Mouse (Mus musculus): ENCODE data around the gene Nr0b2. TPM values are rescaled to one million over a fixed set of nuclear protein-coding genes. Genes with fewer than 3 reads are reported as not detected.

The Nr0b2 gene
- polyA plus RNA-seq, 1 experiment from 2014 or later = 10.4 TPM

DNA sequence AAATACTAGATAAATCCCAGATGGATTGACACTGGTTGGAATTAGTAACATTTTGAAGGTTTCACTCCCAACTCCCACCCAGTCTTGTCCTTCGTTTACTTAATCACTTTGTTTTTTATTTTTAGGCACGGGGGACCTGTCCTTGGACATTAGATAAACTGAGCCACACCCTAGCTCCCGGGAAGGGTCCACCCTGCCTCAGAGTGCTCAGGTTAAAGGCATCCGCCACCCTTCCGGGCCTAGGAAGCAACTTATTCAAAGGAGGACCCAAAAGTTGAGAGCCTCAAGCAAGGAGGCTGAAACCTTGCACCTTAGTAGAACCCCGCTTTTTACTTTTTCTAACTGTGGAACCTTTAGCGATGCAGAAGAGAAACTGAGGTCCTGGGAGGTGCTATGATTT is 45.9 kb downstream of the Nr0b2 start:
- Histone ChIP-seq H3K27ac (peak overlapping the region; percentile 90), H3K36me3 (no peaks in the 10 kb centered on the region), H3K4me2 (peak overlapping the region; percentile 78), H3K9me3 (no peaks in the 10 kb centered on the region), H3K9ac (no peak overlapping the region; the same call in 1 of the 2 replicates), H3K4me3 (replicated peaks) (peak overlapping the region; percentile 54), H3K27me3 (replicated peaks) (peaks cover 15% of the 10 kb centered on the region), H3K4me1 (peaks cover 15% of the 10 kb centered on the region)
- 17% methylated on average over 7 of the region's 7 CpGs for WGBS
- ATAC-seq (ENCODE audit: insufficient read depth, low FRiP score, low read depth) = no peak

DNA sequence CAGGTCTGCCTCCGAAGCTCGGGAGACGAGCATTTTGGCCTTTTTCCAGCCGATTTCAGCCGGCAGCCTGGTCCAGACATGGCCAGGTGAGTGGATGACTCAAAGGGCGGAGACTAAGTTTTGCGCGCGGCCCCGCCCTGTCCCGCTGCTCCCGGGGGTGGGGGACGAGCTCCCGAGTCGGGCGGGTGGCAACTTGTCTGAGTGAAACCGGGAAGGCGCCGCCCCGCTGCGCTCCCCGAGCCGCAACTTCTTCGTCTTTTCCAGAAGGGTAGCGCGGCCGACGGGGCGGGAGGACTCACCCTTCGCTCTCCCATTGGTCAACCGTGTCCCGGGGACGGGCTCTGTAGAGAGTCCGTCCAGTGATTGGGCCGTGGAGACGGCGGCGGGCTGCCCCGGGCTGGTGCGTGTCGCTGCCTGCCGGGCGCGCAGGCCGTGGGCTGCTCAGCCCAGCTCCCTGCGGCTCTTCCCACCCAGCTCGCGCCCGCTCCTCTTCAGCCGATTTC is 46.4 kb downstream of the Nr0b2 start:
- Histone ChIP-seq H3K27ac (peak overlapping the region; percentile 90), H3K9ac (peak overlapping the region; percentile 44; the same call in 1 of the 2 replicates), H3K36me3 (no peaks in the 10 kb centered on the region), H3K4me3 (replicated peaks) (peak overlapping the region; percentile 54), H3K4me2 (peak overlapping the region; percentile 78), H3K4me1 (peaks cover 15% of the 10 kb centered on the region), H3K27me3 (replicated peaks) (peaks cover 15% of the 10 kb centered on the region), H3K9me3 (no peaks in the 10 kb centered on the region)
- WGBS = under 1% methylated on average over 50 of the region's 50 CpGs
- peak; percentile 93 for ATAC-seq (ENCODE audit: insufficient read depth, low FRiP score, low read depth)

DNA sequence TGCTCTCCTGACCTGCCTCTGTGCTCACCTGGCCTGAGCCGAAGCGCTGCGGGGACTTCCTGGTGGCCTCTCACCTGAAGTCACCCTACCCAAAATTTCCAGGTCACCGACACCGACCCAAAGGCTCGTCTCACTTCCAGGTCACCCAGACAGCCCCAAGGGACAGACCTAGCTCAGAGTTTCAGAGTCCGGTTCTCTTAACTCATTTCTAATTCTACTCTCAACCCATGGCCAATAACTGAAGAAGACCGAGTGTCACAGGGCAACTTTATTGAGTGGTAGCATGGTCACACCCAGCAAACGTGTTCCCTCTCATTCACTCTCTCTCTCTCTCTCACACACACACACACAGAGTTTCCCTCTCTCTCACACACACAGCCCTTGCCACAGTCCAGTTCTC is 47.1 kb downstream of the Nr0b2 start:
- Histone ChIP-seq H3K36me3 (no peaks in the 10 kb centered on the region), H3K27me3 (replicated peaks) (peaks cover 15% of the 10 kb centered on the region), H3K4me2 (peak overlapping the region; percentile 78), H3K9me3 (no peaks in the 10 kb centered on the region), H3K9ac (peak overlapping the region; percentile 44; the same call in 1 of the 2 replicates), H3K4me3 (replicated peaks) (peak overlapping the region; percentile 54), H3K4me1 (peaks cover 15% of the 10 kb centered on the region), H3K27ac (peak overlapping the region; percentile 87)
- WGBS = 14% methylated on average over 9 of the region's 9 CpGs
- ATAC-seq (ENCODE audit: insufficient read depth, low FRiP score, low read depth) = no peak

DNA sequence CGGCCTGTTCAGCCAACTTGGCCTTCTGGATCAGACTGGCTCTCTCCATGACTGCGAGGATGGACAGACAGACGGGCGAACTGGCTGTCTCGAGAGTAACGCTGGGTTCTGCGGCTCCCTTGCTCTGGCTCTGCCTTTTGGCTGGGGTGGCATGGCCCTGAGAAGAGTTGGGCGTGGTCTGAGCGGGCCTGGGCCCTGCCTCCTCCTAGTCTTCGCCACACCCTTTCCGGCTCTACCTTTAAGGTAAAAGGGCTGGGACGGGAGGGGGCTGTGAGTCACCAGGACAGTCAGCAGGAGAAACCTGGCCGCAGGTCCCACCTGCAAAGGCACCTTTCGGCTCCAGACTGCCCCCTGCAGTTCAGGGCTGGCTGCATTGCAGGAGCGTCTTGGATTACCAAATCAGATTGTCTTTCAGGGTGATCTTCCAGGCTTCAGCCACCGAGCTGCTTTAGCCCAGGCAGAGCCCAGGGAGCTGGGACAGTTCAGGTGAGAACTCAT is 48.6 kb downstream of the Nr0b2 start, which contains the start of gene Sfn:
Gene Sfn (minus strand): TSS at position 448 of the 498 bp plus-strand sequence.
- no peaks in the 10 kb centered on the region for H3K36me3 ChIP-seq
- peaks cover 23% of the 10 kb centered on the region for H3K4me1 ChIP-seq
- H3K9ac ChIP-seq = 0 out of 2 replicates have a peak within 1 kb of the TSS, but pooled peaks have one; percentile 22
- H3K4me3 ChIP-seq (replicated peaks) = peak within 1 kb of the TSS; percentile 38
- 3% methylated on average over 16 of the region's 16 CpGs for WGBS
- H3K4me2 ChIP-seq = peak within 1 kb of the TSS; percentile 44
- H3K27me3 ChIP-seq (replicated peaks) = peaks cover 15% of the 10 kb centered on the region
- no peaks in the 10 kb centered on the region for H3K9me3 ChIP-seq
- ATAC-seq (ENCODE audit: insufficient read depth, low FRiP score, low read depth) = peak; percentile 67
- peak within 1 kb of the TSS; percentile 81 for H3K27ac ChIP-seq

DNA sequence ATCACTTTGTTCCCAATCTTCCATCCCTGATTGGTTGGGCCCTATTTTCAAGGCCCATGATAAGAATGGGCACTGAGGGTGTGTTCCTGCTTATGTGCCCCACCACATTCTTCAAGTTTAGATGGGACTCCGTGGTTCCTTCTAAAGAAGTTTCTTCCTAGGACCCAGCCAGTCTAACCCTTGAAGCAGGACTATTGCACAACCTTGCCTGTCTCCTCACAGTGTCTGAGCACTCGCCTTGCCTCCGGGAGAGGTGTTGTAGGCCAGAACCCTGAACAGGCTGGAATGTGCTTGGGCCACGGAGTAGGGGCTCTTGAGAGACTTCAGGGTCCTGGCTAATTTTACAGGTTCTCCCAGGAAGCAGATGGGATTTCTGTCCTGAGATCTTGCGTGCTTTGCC is 49.9 kb downstream of the Nr0b2 start:
- H3K4me3 ChIP-seq (replicated peaks) = no peak overlapping the region
- peaks cover 15% of the 10 kb centered on the region for H3K27me3 ChIP-seq (replicated peaks)
- H3K36me3 ChIP-seq = no peaks in the 10 kb centered on the region
- no peak overlapping the region for H3K4me2 ChIP-seq
- no peak for ATAC-seq (ENCODE audit: insufficient read depth, low FRiP score, low read depth)
- peaks cover 27% of the 10 kb centered on the region for H3K4me1 ChIP-seq
- H3K27ac ChIP-seq = peak overlapping the region; percentile 81
- WGBS = 82% methylated on average over 5 of the region's 5 CpGs
- H3K9ac ChIP-seq = no peak overlapping the region
- no peaks in the 10 kb centered on the region for H3K9me3 ChIP-seq

DNA sequence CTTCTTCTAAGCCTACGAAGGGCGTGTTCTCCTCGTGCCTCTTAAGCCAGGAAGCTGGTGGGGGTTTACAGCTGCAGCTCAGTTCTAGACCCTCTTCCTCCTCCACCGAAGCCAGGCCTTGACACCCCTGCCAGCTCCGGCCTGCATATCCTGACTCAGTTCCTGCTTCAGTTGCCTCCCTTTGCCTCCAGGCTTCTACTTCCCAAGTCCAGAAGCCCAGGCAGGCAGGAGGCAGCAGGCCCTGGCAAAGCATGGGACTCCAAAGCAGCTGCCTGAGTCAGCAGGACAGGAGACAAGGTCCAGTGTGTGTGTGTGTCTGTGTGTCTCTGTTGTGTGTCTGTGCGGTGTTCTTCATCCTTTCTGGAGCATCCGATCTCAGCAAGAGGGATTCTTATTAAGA is 51.0 kb downstream of the Nr0b2 start:
- Histone ChIP-seq H3K36me3 (peaks cover 6% of the 10 kb centered on the region; the same call in 1 of the 2 replicates), H3K4me1 (peaks cover 21% of the 10 kb centered on the region), H3K4me3 (replicated peaks) (no peak overlapping the region), H3K9me3 (no peaks in the 10 kb centered on the region), H3K9ac (no peak overlapping the region), H3K27ac (peak overlapping the region; percentile 61; the same call in 1 of the 2 replicates), H3K27me3 (replicated peaks) (peaks cover 15% of the 10 kb centered on the region), H3K4me2 (no peak overlapping the region)
- no peak for ATAC-seq (ENCODE audit: insufficient read depth, low FRiP score, low read depth)
- WGBS = 81% methylated on average over 7 of the region's 7 CpGs

DNA sequence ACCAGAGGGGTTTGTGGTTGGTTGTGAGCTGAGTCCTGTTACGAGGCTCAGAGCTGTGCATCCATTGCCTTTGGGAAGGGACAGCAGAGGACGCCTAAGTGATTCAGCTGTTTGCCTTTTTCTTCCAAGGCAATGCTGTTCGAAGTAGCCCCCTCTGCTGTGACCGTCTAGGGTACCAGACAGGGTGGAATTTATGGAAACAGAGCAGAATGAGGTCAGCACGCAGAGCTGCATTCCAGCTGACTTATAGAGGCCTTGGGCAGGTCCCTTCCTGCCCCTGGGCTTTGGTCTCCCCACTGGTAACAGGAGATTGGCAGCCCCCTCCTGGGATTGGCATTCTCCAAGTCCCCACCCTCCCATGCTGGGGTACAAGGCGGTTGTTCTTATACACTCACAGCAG is 51.7 kb downstream of the Nr0b2 start:
- H3K27ac ChIP-seq = peak overlapping the region; percentile 85

DNA sequence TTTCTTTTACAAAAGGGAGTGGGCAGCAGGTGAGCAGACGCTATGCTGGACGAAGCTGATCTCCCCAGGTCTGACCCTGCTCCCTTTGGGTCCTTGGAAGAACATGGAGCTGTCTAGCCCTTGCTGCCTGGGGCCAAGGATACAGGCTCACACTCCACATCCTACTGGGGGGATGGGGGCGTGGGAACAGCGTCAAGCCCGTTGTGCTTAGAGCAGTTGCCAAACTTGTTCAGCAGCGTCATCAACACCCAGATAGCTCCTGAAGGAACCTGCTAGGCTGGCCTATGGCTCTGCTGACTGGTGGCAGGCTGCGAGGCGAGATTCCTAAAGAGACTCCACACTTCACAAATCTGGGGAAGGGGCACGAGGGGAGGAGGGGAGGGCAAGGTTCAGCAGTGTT is 52.2 kb downstream of the Nr0b2 start:
- Histone ChIP-seq H3K27ac (peak overlapping the region; percentile 85), H3K27me3 (replicated peaks) (peaks cover 10% of the 10 kb centered on the region), H3K4me1 (peaks cover 18% of the 10 kb centered on the region), H3K9ac (no peak overlapping the region), H3K4me3 (replicated peaks) (no peak overlapping the region), H3K4me2 (peak overlapping the region; percentile 10; the same call in 1 of the 2 replicates), H3K9me3 (no peaks in the 10 kb centered on the region), H3K36me3 (peaks cover 6% of the 10 kb centered on the region; the same call in 1 of the 2 replicates)
- 56% methylated on average over 9 of the region's 9 CpGs for WGBS
- peak; percentile 56 for ATAC-seq (ENCODE audit: insufficient read depth, low FRiP score, low read depth)

More for the DNA sequence above, 51.7 kb downstream of the Nr0b2 start:
- peaks cover 15% of the 10 kb centered on the region for H3K27me3 ChIP-seq (replicated peaks)
- H3K9ac ChIP-seq = no peak overlapping the region
- peaks cover 18% of the 10 kb centered on the region for H3K4me1 ChIP-seq
- H3K4me2 ChIP-seq = no peak overlapping the region; the same call in 1 of the 2 replicates
- no peak overlapping the region for H3K4me3 ChIP-seq (replicated peaks)
- peaks cover 6% of the 10 kb centered on the region; the same call in 1 of the 2 replicates for H3K36me3 ChIP-seq
- WGBS = 58% methylated on average over 6 of the region's 6 CpGs
- no peak for ATAC-seq (ENCODE audit: insufficient read depth, low FRiP score, low read depth)
- H3K9me3 ChIP-seq = no peaks in the 10 kb centered on the region

Small RNAs within 50 kb of the gene (microRNA-seq; reads per million reads assigned to microRNA genes)
- gene Gm23158 = not detected

Other genes starting within 250 kb of the Nr0b2 start
- 18.6 and 24.2 TPM in 2 replicates for gene Wdtc1, start 199.9 kb upstream of the Nr0b2 start, polyA plus RNA-seq (2015; fragmentation: Nextera tagmentation; extraction: Ambion mirVana)
- 8.8 and 9.3 TPM in 2 replicates for gene Slc9a1, start 183.7 kb upstream of the Nr0b2 start, polyA plus RNA-seq (2015; fragmentation: Nextera tagmentation; extraction: Ambion mirVana)
- gene Tent5b, start 73.2 kb upstream of the Nr0b2 start, polyA plus RNA-seq (2015; fragmentation: Nextera tagmentation; extraction: Ambion mirVana) = 2.4 and 4.1 TPM in 2 replicates
- 2.8 and 3.1 TPM in 2 replicates for gene Trnp1, start 54.8 kb upstream of the Nr0b2 start, polyA plus RNA-seq (2015; fragmentation: Nextera tagmentation; extraction: Ambion mirVana)
- gene Kdf1, start 34.4 kb upstream of the Nr0b2 start, polyA plus RNA-seq (2015; fragmentation: Nextera tagmentation; extraction: Ambion mirVana) = 31.5 and 38.6 TPM in 2 replicates
- 291 and 292 TPM in 2 replicates for gene Nudc, start 7.4 kb upstream of the Nr0b2 start, polyA plus RNA-seq (2015; fragmentation: Nextera tagmentation; extraction: Ambion mirVana)
- gene Gpatch3, start 21.4 kb downstream of the Nr0b2 start, polyA plus RNA-seq (2015; fragmentation: Nextera tagmentation; extraction: Ambion mirVana) = 6.2 and 6.5 TPM in 2 replicates
- 16.4 and 17.7 TPM in 2 replicates for gene Gpn2, start 31.0 kb downstream of the Nr0b2 start, polyA plus RNA-seq (2015; fragmentation: Nextera tagmentation; extraction: Ambion mirVana)
- 138 and 228 TPM in 2 replicates for gene Sfn, start 48.8 kb downstream of the Nr0b2 start, polyA plus RNA-seq (2015; fragmentation: Nextera tagmentation; extraction: Ambion mirVana)
- 5.4 and 5.8 TPM in 2 replicates for gene Zdhhc18, start 96.8 kb downstream of the Nr0b2 start, polyA plus RNA-seq (2015; fragmentation: Nextera tagmentation; extraction: Ambion mirVana)
- gene Pigv, start 119.3 kb downstream of the Nr0b2 start, polyA plus RNA-seq (2015; fragmentation: Nextera tagmentation; extraction: Ambion mirVana) = 14.7 and 18.7 TPM in 2 replicates
- gene Arid1a, start 203.4 kb downstream of the Nr0b2 start, polyA plus RNA-seq (2015; fragmentation: Nextera tagmentation; extraction: Ambion mirVana) = 27.0 and 29.2 TPM in 2 replicates

All from stomach, embryonic 15.5 days (tissue).